Mouse (Mus musculus): ENCODE results near the gene Sparc.

Gene Sparc

DNA sequence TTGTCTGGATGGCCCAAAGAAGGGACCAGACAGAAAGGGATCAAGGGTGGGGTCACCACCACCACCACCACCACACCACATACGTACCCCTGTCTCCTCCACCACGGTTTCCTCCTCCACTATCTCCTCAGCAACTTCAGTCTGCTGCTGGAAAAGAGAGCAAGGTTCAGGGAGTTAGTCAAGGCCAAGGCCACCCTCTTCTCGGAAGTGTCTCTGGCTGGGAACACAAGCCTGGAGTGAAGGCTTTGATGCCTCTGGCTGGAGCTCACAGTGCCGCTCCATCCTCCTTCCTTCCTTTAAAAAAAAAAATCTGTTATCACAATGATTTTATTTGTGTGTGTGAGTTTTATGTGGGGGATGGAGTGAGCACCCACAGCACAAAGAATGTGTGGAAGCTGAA, 15.8 kb downstream of the Sparc start:
- DNase-seq (ENCODE audit: low read depth in 2 of 2, low spot score in 2 of 2): no peak

GRCm38 (mm10) chr11:55405601-55406469, 17.1 kb downstream of the Sparc start:
- DNase-seq (ENCODE audit: low read depth in 2 of 2, low spot score in 2 of 2): no peak

GRCm38 (mm10) chr11:55404659-55405457, 18.1 kb downstream of the Sparc start:
- no peak for DNase-seq (ENCODE audit: low read depth in 2 of 2, low spot score in 2 of 2)

DNA sequence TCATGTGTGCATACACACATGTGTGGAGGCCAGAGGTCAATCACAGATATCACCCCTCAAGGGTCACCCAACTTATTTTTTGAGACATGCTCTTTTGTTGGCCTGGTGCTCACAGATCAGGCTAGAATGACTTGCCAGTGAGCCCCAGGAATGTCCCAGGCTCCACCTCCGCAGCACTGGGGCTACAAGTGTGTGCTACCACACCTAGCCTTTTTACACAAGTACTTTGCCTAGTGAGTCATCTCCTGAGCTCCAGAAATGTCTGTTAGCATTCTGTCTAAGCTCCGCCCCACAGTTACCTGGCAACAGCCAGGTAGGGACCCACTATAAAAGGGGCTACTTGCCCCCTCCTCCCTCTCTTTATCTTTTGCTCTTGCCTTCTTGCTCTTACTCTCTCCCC, 22.1 kb downstream of the Sparc start:
- no peak for DNase-seq (ENCODE audit: low read depth in 2 of 2, low spot score in 2 of 2)

GRCm38 (mm10) chr11:55398371-55398770, 24.6 kb downstream of the Sparc start:
- no peak for DNase-seq (ENCODE audit: low read depth in 2 of 2, low spot score in 2 of 2)

- no peak for DNase-seq (ENCODE audit: low read depth in 2 of 2, low spot score in 2 of 2)
Observed at GRCm38 (mm10) chr11:55397441-55397840, 25.5 kb downstream of the Sparc start.

DNA sequence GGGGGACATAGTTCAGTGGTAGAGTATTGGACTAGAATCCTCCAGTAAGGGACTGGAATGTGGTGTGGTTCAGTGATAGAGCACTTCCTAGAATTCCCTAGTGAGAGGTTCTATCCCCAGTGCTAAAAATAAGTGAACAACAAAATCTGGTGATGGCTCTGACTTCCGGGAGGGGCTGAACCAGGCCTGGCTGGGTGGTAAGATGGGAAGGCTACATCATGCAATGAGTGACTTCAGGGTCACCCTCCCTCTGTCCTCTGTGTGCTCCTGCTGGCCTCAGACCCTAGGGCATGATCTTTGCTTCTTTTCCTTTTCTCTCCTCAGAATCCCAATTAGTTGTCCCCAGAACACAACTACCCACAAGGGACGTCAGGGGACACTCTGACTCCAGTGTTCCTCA, 25.9 kb downstream of the Sparc start:
- no peak for DNase-seq (ENCODE audit: low read depth in 2 of 2, low spot score in 2 of 2)

DNA sequence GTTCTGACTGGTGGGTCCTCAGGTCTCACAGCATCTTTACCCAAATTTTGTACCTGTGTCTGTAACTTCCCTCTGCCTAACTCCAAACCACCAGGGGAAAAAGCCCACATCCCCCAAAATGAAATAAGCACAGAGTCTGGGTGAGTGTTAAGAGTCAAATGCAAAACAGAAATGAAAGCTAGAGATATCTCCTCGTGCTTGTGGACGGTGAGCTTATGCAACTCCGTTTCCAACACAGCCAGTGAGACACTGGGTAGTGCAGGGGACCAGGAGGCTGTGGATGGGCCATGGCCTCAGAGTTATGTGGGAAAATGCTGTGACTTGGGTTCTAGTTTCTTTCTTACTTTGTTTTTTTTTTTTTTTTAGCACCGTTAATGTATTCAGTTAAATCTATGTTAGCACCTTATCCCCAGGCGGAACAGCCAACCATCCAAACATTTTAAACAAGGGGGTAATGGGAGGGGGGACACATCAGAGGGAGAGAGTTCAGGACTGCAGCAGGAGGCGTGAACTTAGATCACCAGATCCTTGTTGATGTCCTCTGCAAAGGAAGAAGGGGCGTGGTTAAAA, 27.8 kb downstream of the Sparc start:
- DNase-seq (ENCODE audit: low read depth in 2 of 2, low spot score in 2 of 2): no peak

DNA sequence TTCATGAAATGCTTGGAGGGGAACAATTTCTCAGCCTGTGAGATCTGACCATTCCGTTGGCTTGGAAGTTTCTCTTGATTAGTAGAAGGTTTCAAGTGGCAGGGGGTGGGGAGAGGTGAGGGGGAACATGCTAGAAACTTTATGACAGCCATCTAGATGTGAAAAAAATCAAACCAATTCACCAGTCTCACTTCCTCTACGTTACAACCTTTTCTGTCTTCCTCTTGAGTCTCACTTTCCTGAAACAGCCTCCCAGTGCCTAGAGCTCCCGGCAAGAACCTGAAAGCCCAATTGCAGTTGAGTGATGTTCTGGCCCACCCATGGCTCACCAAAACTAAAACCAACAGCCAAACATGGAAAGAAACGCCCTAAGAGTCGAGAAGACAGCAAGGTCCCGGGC, 28.4 kb downstream of the Sparc start:
- no peak for DNase-seq (ENCODE audit: low read depth in 2 of 2, low spot score in 2 of 2)

GRCm38 (mm10) chr11:55392474-55392873, 30.5 kb downstream of the Sparc start:
- DNase-seq (ENCODE audit: low read depth in 2 of 2, low spot score in 2 of 2): no peak

DNA sequence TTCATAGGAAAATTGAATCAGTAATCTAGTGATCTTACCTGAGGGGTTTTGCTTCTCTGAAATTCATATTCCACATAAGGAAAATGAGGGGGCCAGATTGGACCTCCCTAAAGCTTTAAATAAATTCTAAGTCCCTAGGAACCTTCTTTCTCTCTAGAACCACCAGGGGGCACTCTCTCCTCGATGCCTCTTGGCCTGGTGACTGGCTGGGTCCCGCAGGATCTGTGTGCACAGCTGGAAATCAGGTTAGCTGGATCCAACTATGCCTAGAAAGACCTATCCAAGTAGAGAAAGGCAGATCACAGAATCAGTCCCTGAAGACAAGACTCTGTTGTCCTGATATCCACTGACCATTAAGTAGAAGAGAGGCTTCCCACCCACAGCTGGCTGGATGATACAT, 33.2 kb downstream of the Sparc start:
- no peak for DNase-seq (ENCODE audit: low read depth in 2 of 2, low spot score in 2 of 2)

GRCm38 (mm10) chr11:55387576-55387975, 35.4 kb downstream of the Sparc start:
- no peak for DNase-seq (ENCODE audit: low read depth in 2 of 2, low spot score in 2 of 2)

DNA sequence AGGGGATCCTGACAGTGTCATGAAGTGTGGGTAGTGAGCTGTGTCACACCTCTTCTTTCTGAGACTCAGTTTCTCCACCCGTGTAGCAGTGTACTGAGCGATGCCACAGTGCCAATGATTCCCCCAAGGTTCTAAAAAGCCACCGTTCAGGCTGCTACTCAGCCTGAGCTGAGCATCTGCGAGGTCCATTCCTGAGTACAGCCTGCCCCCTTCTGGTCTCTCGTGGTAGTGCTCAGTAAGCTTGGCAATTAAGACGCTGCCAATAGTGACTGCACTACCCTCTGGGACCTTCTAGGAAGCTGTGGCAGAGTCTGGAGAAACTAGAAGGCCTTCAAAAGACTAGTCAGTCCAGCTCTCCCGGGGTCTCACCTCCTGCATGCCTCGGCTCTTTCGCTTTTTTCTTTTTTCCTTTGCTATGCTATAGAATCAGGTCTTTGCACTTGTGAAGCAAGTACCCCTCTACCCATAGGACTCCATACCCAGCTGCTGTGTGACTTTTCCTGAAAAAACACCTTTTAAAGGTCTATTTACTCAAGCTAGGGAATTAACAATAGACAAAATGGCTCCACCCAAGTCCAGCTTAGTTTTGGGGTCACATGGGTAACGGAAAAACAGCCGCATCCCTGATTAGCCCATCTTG, 36.4 kb downstream of the Sparc start:
- peak; percentile 50 to 69 for DNase-seq (ENCODE audit: low read depth in 2 of 2, low spot score in 2 of 2)

- no peak for DNase-seq (ENCODE audit: low read depth in 2 of 2, low spot score in 2 of 2)
Observed at GRCm38 (mm10) chr11:55383463-55384045, 39.4 kb downstream of the Sparc start.

DNA sequence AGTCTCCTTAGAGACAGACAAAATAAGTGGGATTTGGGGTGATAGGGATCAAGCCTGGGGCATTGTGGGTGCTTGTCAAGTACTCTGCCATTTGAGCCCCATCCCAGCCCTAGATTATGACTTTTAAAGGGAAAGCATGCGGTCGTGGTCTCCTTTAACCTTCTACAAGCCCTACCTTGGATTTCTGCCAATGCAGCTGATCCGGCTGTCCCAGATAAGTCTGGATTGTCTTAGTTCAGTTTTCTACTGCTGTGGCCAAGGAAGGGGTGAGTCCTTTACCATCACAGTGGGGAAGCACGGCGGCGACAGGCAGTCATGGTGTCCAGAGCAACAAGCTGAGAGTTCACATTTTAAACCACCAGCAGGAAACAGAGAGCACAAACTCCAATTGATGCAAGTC, 42.1 kb downstream of the Sparc start:
- DNase-seq (ENCODE audit: low read depth in 2 of 2, low spot score in 2 of 2): no peak

DNA sequence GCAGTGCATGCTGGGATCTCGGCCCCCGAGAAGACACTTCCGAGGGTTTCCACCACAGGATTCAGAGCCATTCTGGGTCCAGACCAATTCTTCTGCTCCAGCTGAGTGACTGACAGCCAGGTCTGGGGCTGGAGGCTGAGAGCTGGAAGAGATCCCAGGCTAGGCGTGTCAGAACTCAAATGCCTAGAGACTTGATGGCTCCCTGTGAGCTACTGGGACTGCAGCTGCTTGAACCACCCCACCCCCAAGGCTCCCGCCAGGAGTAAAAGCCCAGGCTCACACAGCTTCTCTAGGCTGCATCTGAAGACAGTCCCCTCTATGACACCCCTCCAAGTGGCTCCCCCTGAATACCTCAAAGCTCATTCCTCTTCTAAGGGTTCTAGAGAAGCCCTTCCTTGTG, 44.6 kb downstream of the Sparc start:
- DNase-seq (ENCODE audit: low read depth in 2 of 2, low spot score in 2 of 2): no peak

DNA sequence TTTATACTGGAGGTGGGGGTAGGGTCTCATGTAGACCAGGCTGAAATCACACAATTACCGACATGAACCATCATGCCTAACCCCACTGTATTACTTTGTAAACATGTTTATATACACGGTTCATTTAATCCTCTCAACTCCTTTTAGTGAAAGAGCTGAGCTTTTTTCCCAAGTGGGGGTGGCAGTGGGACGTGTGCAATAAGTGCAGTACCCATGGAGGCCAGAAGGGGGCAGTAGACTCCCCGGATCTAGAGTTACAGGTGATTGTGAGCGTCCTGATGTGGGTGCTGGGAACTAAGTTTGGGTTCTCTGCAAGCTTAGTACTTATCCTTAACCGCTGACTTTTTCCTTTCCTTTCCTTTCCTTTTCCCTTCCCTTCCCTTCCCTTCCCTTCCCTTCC, 49.1 kb downstream of the Sparc start:
- DNase-seq (ENCODE audit: low read depth in 2 of 2, low spot score in 2 of 2): peak; percentile 24 to 32

GRCm38 (mm10) chr11:55373373-55373772, 49.6 kb downstream of the Sparc start:
- no peak for DNase-seq (ENCODE audit: low read depth in 2 of 2, low spot score in 2 of 2)

GRCm38 (mm10) chr11:55372001-55372400, 51.0 kb downstream of the Sparc start:
- no peak for DNase-seq (ENCODE audit: low read depth in 2 of 2, low spot score in 2 of 2)

GRCm38 (mm10) chr11:55369093-55369471, 53.9 kb downstream of the Sparc start:
- DNase-seq (ENCODE audit: low read depth in 2 of 2, low spot score in 2 of 2): no peak

DNA sequence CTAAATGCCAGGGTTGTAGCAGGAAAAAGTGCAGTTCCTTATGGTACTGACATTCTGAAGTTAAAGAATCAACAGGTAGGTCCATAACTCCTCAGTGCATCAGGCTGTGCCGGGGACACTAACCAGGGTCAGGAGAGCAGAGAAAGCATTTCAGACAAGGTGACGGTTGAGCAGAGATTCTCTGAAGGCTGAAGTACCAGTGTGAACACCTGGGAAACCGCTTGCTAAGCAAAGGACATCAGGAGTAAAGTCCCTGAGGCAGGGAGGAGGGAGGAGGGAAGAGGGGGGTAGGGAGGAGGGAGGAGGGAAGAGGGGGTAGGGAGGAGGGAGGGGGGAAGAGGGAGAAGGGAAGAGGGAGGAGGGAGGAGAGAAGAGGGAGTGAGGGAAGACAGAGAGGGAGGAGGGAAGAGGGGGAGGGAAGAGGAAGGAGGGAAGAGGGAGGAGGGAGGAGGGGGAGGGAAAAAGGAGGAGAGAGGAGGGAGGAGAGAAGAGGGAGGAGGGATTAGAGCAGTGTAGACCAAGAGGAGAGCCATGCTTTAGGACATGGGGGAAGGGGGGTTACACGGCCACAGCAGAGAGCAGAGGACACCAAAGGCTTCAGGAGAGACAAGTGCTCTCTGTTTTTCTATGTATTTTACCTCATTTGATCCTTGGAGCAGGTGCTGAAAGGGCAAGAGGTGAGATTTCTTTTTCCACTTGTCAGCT, 54.4 kb downstream of the Sparc start:
- no peak for DNase-seq (ENCODE audit: low read depth in 2 of 2, low spot score in 2 of 2)
